Mouse (Mus musculus) granulocyte monocyte progenitor cell, adult 5-6 weeks (primary cell): Measurements from ENCODE around the gene Cldn9. TPM values are rescaled to one million over a fixed set of nuclear protein-coding genes. Genes with fewer than 3 reads are reported as not detected.

ENCODE experiments used
- ATAC-seq: replicated peaks from 2 replicates; pipeline ENCODE4 v1.8.0; 2016; ENCODE audit warnings: mild to moderate bottlenecking, moderate TSS enrichment, inconsistent platforms; ENCODE audit not compliant: poor library complexity, severe bottlenecking
- total RNA-seq, 2 experiments: library from RNA; stranded (forward) in 1 of 2; stranded (reverse) in 1 of 2; fragments of 200-712, 200-1000 nt in 1 of 2; fragments of >200 nt in 1 of 2; fragmentation: Nextera tagmentation in 1 of 2; gene quantifications; 2 replicates each; pipeline ENCODE4 v1.2.3; 2014 to 2017

Cldn9 gene
- total RNA-seq, 2 experiments from 2014 or later, result not detected

- no peak for ATAC-seq
Observed at GRCm38 (mm10) chr17:23682092-23682491, 1.7 kb downstream of the Cldn9 start.

GRCm38 (mm10) chr17:23681086-23681485 lies 2.7 kb downstream of the Cldn9 start:
- ATAC-seq, result no peak

GRCm38 (mm10) chr17:23680336-23680735 lies 3.5 kb downstream of the Cldn9 start:
- no peak for ATAC-seq

- no peak for ATAC-seq
Observed at GRCm38 (mm10) chr17:23679127-23679835, 4.5 kb downstream of the Cldn9 start, which contains the start of gene Cldn6. TSS of gene Cldn6 (plus strand) at chr17:23679249.

- ATAC-seq, result peak; percentile 58
Observed at GRCm38 (mm10) chr17:23677236-23677679, 6.6 kb downstream of the Cldn9 start, which contains the start of gene Tnfrsf12a. TSS of gene Tnfrsf12a (minus strand) at chr17:23677468.

- no peak; the same call in 1 of the 2 replicates for ATAC-seq
Observed at GRCm38 (mm10) chr17:23676473-23677031, 7.3 kb downstream of the Cldn9 start.

- peak; percentile 41 for ATAC-seq
Observed at GRCm38 (mm10) chr17:23675564-23676281, 8.1 kb downstream of the Cldn9 start.

- ATAC-seq, result no peak
Observed at GRCm38 (mm10) chr17:23675127-23675526, 8.7 kb downstream of the Cldn9 start.

- ATAC-seq, result no peak
Observed at GRCm38 (mm10) chr17:23674271-23674952, 9.4 kb downstream of the Cldn9 start.

GRCm38 (mm10) chr17:23673424-23674073 lies 10.3 kb downstream of the Cldn9 start, which contains the start of the genes Hcfc1r1 and Thoc6:
TSS of gene Hcfc1r1 (plus strand) at chr17:23673596.
TSS of gene Thoc6 (minus strand) at chr17:23673882.
- peak; percentile 65 for ATAC-seq

GRCm38 (mm10) chr17:23672761-23673160 lies 11.1 kb downstream of the Cldn9 start:
- no peak for ATAC-seq

GRCm38 (mm10) chr17:23671519-23671918 lies 12.3 kb downstream of the Cldn9 start:
- ATAC-seq, result no peak

GRCm38 (mm10) chr17:23670516-23671074 lies 13.2 kb downstream of the Cldn9 start:
- no peak for ATAC-seq

- no peak for ATAC-seq
Observed at GRCm38 (mm10) chr17:23665511-23665910, 18.3 kb downstream of the Cldn9 start.

- ATAC-seq, result peak; percentile 57
Observed at GRCm38 (mm10) chr17:23664556-23665021, 19.2 kb downstream of the Cldn9 start.

- peak; percentile 26 for ATAC-seq
Observed at GRCm38 (mm10) chr17:23661526-23661925, 22.3 kb downstream of the Cldn9 start.

- ATAC-seq, result 0 out of 2 replicates have a peak, but pooled peaks have one; percentile 13
Observed at GRCm38 (mm10) chr17:23660876-23661200, 23.0 kb downstream of the Cldn9 start.

- ATAC-seq, result 0 out of 2 replicates have a peak, but pooled peaks have one; percentile 18
Observed at GRCm38 (mm10) chr17:23660117-23660875, 23.5 kb downstream of the Cldn9 start, which contains the start of gene Bicdl2. TSS of gene Bicdl2 (plus strand) at chr17:23660506.

GRCm38 (mm10) chr17:23658450-23658849 lies 25.4 kb downstream of the Cldn9 start:
- ATAC-seq, result no peak
